Mouse (Mus musculus) cerebellum, adult 2 months (tissue): Measurements from ENCODE around the gene Sec24b.

Experiments used
- CTCF ChIP-seq: fragments of 200-500 bp; IDR thresholded peaks from 2 replicates; pipeline ENCODE4 v1.5.1; 2011; ENCODE audit warnings: low read depth, mild to moderate bottlenecking, control low read depth, low read length, moderate library complexity, borderline replicate concordance; ENCODE audit not compliant: insufficient read depth
- POLR2A ChIP-seq: fragments of 200-500 bp; IDR thresholded peaks from 2 replicates; pipeline ENCODE4 v1.6.1; 2011; ENCODE audit warnings: low read length, control low read depth, borderline replicate concordance; ENCODE audit not compliant: insufficient read depth

- TF ChIP-seq CTCF = no peak
- no peak for TF ChIP-seq POLR2A
Measured at GRCm38 (mm10) chr3:130000926-130001325, 60.4 kb downstream of the Sec24b start.
